ENCODE assay signal across 25 mouse cellular contexts in genomic region chr9:15534110-15534509, GRCm38 (mm10). TPM values are rescaled to one million over a fixed set of nuclear protein-coding genes. Genes with fewer than 3 reads are reported as not detected.
DNase-seq lines count a peak whose midpoint lies in the region; ATAC-seq and TF ChIP-seq lines count a peak whose summit lies in the region.
"Had no signal": no experiment of that assay in that cellular context is flagged by ENCODE, and none has a peak within 500 bp of the region (broad histone marks: within the 10 kb centered on the region; RNA-seq: fewer than 3 reads in every experiment).

No protein-coding gene starts in this region.

- H3K9ac ChIP-seq in heart, adult 2 months (ENCODE audit: low read depth, low read length), result no peak overlapping the region
- no peak overlapping the region for H3K9ac ChIP-seq in forebrain, embryonic 11.5 days (ENCODE audit: low read length)
- H3K9ac ChIP-seq in hindbrain, embryonic 14.5 days, result no peak overlapping the region
- H3K9ac ChIP-seq: embryonic facial prominence, embryonic 13.5 days; forebrain, embryonic 13.5 days; hindbrain, embryonic 13.5 days; intestine, embryonic 15.5 days; limb, embryonic 13.5 days; liver, embryonic 13.5 days; lung, embryonic 15.5 days; midbrain, embryonic 13.5 days had no signal

- TF ChIP-seq POLR2A in heart, adult 2 months (IDR thresholded peaks at IDR 0.05; ENCODE audit: insufficient read depth, low read depth, low read length), result no peak

- ATAC-seq in neutrophil, adult 5-6 weeks (ENCODE audit: extremely low read depth, insufficient number of reproducible peaks, low FRiP score, poor library complexity, severe bottlenecking), result peak; percentile 32; the same call in 1 of the 2 replicates
- no peak for ATAC-seq in forebrain, embryonic 11.5 days (replicated peaks; ENCODE audit: low FRiP score)
- ATAC-seq in hindbrain, embryonic 14.5 days (ENCODE audit: low FRiP score), result no peak
- ATAC-seq: forebrain, embryonic 13.5 days; intestine, embryonic 15.5 days; midbrain, embryonic 13.5 days had no signal

- WGBS in heart, adult 2 months, result 77% methylated on average over 2 of the region's 2 CpGs
- WGBS in forebrain, embryonic 11.5 days, result 90% methylated on average over 2 of the region's 2 CpGs
- WGBS in hindbrain, embryonic 14.5 days, result 85% methylated on average over 2 of the region's 2 CpGs

- H3K9me3 ChIP-seq in forebrain, embryonic 11.5 days (ENCODE audit: control insufficient read depth, low read length), result no peaks in the 10 kb centered on the region
- no peaks in the 10 kb centered on the region for H3K9me3 ChIP-seq in hindbrain, embryonic 14.5 days (ENCODE audit: control insufficient read depth, low read length)
- H3K9me3 ChIP-seq: embryonic facial prominence, embryonic 13.5 days; forebrain, embryonic 13.5 days; hindbrain, embryonic 13.5 days; intestine, embryonic 15.5 days; limb, embryonic 13.5 days; liver, embryonic 13.5 days; lung, embryonic 15.5 days; megakaryocyte, embryonic 14.5 days; midbrain, embryonic 13.5 days had no signal

- DNase-seq in heart, adult 2 months, result no peak
- no peak for DNase-seq in heart, adult 9 months (ENCODE audit: low spot score in 2 of 2)
- DNase-seq in A20 (ENCODE audit: low read depth, low spot score) (peak; percentile 88), NIH3T3 (ENCODE audit: low read depth) (peak; percentile 48)
- no peak for DNase-seq in forebrain, embryonic 11.5 days (ENCODE audit: low spot score)
- no peak for DNase-seq in hindbrain, embryonic 14.5 days (ENCODE audit: low spot score)
- DNase-seq in embryo, embryonic 9.5 days (ENCODE audit: extremely low spot score), result no peak
- DNase-seq: adrenal gland, adult 8-10 months; cerebellum, adult 18-20 months; cerebellum, postnatal 25 days; heart, postnatal 36 days; kidney, postnatal 36 days; liver, embryonic 13.5 days; lung, postnatal 36 days; right cerebral cortex, postnatal 25 days had no signal

- TF ChIP-seq CTCF in heart, adult 2 months (IDR thresholded peaks at IDR 0.05), result no peak

- H3K27ac ChIP-seq in heart, adult 2 months, result peak overlapping the region; percentile 17; the same call in 1 of the 2 replicates
- H3K27ac ChIP-seq in forebrain, embryonic 11.5 days (ENCODE audit: low read depth, low read length), result no peak overlapping the region
- no peak overlapping the region for H3K27ac ChIP-seq in hindbrain, embryonic 14.5 days
- H3K27ac ChIP-seq: forebrain, embryonic 13.5 days; hindbrain, embryonic 13.5 days; intestine, embryonic 15.5 days; limb, embryonic 13.5 days; liver, embryonic 13.5 days; lung, embryonic 15.5 days; midbrain, embryonic 13.5 days had no signal

- H3K4me2 ChIP-seq in forebrain, embryonic 11.5 days (ENCODE audit: low read depth, low read length, severe bottlenecking), result no peak overlapping the region
- no peak overlapping the region for H3K4me2 ChIP-seq in hindbrain, embryonic 14.5 days (replicated peaks)
- H3K4me2 ChIP-seq: embryonic facial prominence, embryonic 13.5 days; forebrain, embryonic 13.5 days; hindbrain, embryonic 13.5 days; intestine, embryonic 15.5 days; limb, embryonic 13.5 days; liver, embryonic 13.5 days; lung, embryonic 15.5 days; midbrain, embryonic 13.5 days had no signal

- H3K4me1 ChIP-seq in heart, adult 2 months (ENCODE audit: control insufficient read depth, insufficient read depth, low read length), result peaks cover 32% of the 10 kb centered on the region
- H3K4me1 ChIP-seq in forebrain, embryonic 11.5 days (replicated peaks; ENCODE audit: control insufficient read depth, insufficient read depth, low read length), result peaks cover 3% of the 10 kb centered on the region
- H3K4me1 ChIP-seq in hindbrain, embryonic 14.5 days (replicated peaks; ENCODE audit: control insufficient read depth, insufficient read depth, low read length), result peaks cover 5% of the 10 kb centered on the region; the same call in 1 of the 2 replicates

- H3K27me3 ChIP-seq in heart, adult 2 months (ENCODE audit: control insufficient read depth, insufficient read depth, low read length), result no peaks in the 10 kb centered on the region
- H3K27me3 ChIP-seq in forebrain, embryonic 11.5 days (ENCODE audit: control insufficient read depth, insufficient read depth, low read length), result no peaks in the 10 kb centered on the region
- H3K27me3 ChIP-seq in hindbrain, embryonic 14.5 days (ENCODE audit: control insufficient read depth, insufficient read depth, low read length), result no peaks in the 10 kb centered on the region
- H3K27me3 ChIP-seq: embryonic facial prominence, embryonic 13.5 days; forebrain, embryonic 13.5 days; hindbrain, embryonic 13.5 days; intestine, embryonic 15.5 days; limb, embryonic 13.5 days; liver, embryonic 13.5 days; lung, embryonic 15.5 days; midbrain, embryonic 13.5 days had no signal

- H3K36me3 ChIP-seq in heart, adult 2 months (ENCODE audit: control insufficient read depth, insufficient read depth, low read length), result peaks cover 13% of the 10 kb centered on the region
- no peaks in the 10 kb centered on the region for H3K36me3 ChIP-seq in forebrain, embryonic 11.5 days (ENCODE audit: control insufficient read depth, insufficient read depth, low read length)
- H3K36me3 ChIP-seq in hindbrain, embryonic 14.5 days (replicated peaks; ENCODE audit: control insufficient read depth, insufficient read depth), result no peaks in the 10 kb centered on the region
- H3K36me3 ChIP-seq: embryonic facial prominence, embryonic 13.5 days; hindbrain, embryonic 13.5 days; intestine, embryonic 15.5 days; limb, embryonic 13.5 days; liver, embryonic 13.5 days; lung, embryonic 15.5 days; midbrain, embryonic 13.5 days had no signal

- TF ChIP-seq EP300 in heart, adult 2 months (IDR thresholded peaks at IDR 0.05; ENCODE audit: insufficient read depth, low read depth, low read length), result no peak

- H3K4me3 ChIP-seq in heart, adult 2 months, result no peak overlapping the region
- H3K4me3 ChIP-seq in forebrain, embryonic 11.5 days (ENCODE audit: low read depth, low read length), result no peak overlapping the region
- no peak overlapping the region for H3K4me3 ChIP-seq in hindbrain, embryonic 14.5 days (replicated peaks; ENCODE audit: low read length)
- H3K4me3 ChIP-seq: embryonic facial prominence, embryonic 13.5 days; erythroblast, embryonic 14.5 days; forebrain, embryonic 13.5 days; hindbrain, embryonic 13.5 days; intestine, embryonic 15.5 days; limb, embryonic 13.5 days; liver, embryonic 13.5 days; lung, embryonic 15.5 days; midbrain, embryonic 13.5 days had no signal

- H3K79me2 ChIP-seq in heart, adult 2 months (replicated peaks; ENCODE audit: control insufficient read depth, insufficient read depth, low read length), result no peaks in the 10 kb centered on the region; the same call in 1 of the 2 replicates

- intact Hi-C loops in heart, adult 2 months (cut with DNase I), result loop anchor here (2.0 kb wide), 1 partner anchor 39 kb away; no protein-coding TSS in a partner anchor

RNA-seq across cellular contexts. Expression of gene Smco4, which starts 40.9 kb away (rescaled TPM):
- 10 to 100 TPM; 24.9 to 25.8 TPM for total RNA-seq in heart, adult 2 months (2021)
- 16.5 and 34.0 TPM in 2 replicates for polyA plus RNA-seq in heart, adult 2 months (2012; rRNA removed)
- total RNA-seq in neutrophil, adult 5-6 weeks (2017), result 4.0 TPM in 1 of 2 replicates, not detected in the other
- 3.3 and 3.9 TPM in 2 replicates for polyA plus RNA-seq in forebrain, embryonic 11.5 days (2014; fragmentation: Nextera tagmentation; extraction: Ambion mirVana)
- 1.1 and 2.2 TPM in 2 replicates for polyA plus RNA-seq in hindbrain, embryonic 14.5 days (2014; fragmentation: Nextera tagmentation; extraction: Ambion mirVana)

Comparison
In these comparisons a context has a peak if more than half of its experiments do, and no peak if none do; other contexts are left out.
1. DNase-seq: peak in A20 (single experiment) and NIH3T3 (single experiment); none in heart, adult 2 months (0 of 2), heart, adult 9 months (0 of 2), forebrain, embryonic 11.5 days (single experiment), hindbrain, embryonic 14.5 days (single experiment) and embryo, embryonic 9.5 days (single experiment).